Mouse (Mus musculus) retina, embryonic 14.5 days (tissue): Measurements from ENCODE around the gene Col2a1.

Experiments used
- DNase-seq: peaks from one replicate; pipeline ENCODE4 v3.0.0-alpha.2; 2015; ENCODE audit warnings: low spot score

Gene Col2a1

GRCm38 (mm10) chr15:98002991-98003821 lies 1.3 kb downstream of the Col2a1 start:
- peak; percentile 56 for DNase-seq

DNA sequence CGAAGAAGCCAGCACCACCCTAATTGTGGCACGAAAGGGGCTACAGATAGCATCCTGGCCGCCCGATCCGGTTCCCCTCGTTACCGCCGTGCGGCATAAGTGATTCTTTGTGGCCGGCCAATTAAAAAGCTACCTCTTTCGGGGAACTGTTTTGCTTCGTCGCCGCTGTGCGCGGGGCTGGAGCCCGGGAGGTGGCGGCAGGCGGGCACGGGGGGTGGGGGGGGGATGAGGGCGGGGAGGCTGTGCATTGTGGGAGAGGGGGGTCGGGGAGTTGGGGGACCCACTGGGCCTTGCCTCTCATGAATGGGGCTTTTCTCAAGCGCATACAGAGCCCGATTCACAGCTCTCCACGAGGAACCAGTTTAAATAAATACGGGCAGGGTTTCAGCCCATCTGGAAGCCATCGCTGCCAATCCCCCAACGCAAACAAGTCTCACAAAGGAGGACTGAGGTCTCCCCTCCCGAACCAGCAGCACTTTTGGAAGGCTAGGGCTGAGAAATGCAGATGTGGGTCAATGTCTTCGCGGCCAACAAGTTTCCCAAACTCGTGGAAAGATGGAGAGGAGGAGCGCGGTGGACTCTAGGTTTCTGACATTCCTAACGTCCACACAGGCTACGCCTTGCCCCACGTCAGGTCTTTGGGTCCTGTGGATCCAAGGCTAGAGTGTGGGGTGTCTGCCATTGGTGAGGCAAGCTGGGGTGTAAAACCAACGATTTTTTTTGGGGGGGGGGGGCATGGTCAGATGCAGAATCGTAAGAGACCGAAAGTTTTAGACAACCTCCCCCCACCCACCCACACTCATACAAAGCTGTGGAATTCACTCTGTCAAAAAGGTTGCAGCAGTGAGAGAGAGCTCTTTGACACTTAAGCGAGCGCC lies 2.1 kb downstream of the Col2a1 start:
- DNase-seq: peak; percentile 60

DNA sequence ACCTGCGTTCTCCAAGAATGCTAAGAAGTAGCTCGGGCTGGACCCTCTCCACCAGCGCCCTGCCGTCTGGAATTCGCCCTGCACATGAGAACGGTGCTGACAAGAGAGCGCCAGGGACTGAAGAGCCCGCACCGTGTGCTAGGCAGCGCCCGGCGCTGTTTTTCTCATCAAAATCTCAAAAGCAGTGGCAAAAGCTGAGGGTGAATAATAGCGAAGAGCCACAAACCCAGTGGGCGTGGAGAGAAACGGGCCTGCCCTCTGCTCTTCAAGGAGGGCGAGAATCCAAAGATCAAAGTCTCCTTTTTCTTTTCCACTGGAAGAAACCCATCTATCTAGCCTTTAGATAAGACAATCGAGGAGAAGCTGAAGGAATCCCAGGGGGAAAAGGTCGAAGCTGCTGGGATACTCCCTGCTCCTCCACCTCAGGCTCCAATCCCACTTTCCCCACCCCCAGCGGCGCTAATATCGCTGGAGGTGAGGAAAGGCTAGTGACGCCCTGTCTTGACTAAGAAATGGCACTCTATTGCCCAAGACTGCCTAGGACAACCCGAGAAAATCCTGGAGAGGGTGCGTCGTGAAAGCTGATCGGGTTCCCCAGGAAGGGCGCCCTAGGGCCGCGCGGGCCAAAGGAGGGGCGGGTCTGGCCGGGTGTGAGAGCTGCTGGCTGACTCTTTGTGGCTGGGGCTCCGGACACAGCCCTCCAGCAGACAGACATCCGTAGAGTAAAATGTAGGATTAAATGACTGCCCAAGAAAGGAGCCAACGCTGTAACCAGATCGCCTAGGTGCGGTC lies 3.0 kb downstream of the Col2a1 start:
- peak; percentile 55 for DNase-seq

GRCm38 (mm10) chr15:97999991-98000390 lies 4.5 kb downstream of the Col2a1 start:
- no peak for DNase-seq

- DNase-seq: no peak
Measured at GRCm38 (mm10) chr15:97999546-97999945, 4.9 kb downstream of the Col2a1 start.

DNA sequence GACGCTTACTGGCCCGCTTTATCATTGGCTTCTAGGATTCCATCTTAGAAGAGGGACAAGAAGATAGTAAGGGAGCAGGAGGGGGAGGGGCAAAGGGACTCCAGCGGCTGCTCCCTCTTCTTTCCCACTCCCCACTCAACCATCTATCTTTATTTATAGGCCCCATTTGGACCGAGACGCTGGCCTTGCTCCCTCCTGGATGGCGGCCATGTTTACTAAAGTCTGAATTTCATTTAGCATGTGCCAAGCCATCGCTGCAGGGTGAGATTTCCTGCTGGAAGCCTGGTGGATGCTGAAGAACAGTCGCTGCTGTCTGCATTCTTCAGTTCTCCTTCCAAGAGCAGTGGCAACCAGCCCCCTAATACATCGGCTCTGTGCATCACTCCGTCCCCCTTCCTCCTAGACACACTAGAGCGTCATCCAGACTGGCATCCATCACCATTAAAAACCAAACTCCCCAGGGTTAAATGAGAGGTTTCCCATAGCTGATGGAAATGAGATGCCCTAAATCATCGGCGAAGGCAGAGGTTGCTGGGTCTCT lies 7.7 kb downstream of the Col2a1 start:
- DNase-seq: no peak

GRCm38 (mm10) chr15:97992712-97993286 lies 11.7 kb downstream of the Col2a1 start:
- peak; percentile 98 for DNase-seq

DNA sequence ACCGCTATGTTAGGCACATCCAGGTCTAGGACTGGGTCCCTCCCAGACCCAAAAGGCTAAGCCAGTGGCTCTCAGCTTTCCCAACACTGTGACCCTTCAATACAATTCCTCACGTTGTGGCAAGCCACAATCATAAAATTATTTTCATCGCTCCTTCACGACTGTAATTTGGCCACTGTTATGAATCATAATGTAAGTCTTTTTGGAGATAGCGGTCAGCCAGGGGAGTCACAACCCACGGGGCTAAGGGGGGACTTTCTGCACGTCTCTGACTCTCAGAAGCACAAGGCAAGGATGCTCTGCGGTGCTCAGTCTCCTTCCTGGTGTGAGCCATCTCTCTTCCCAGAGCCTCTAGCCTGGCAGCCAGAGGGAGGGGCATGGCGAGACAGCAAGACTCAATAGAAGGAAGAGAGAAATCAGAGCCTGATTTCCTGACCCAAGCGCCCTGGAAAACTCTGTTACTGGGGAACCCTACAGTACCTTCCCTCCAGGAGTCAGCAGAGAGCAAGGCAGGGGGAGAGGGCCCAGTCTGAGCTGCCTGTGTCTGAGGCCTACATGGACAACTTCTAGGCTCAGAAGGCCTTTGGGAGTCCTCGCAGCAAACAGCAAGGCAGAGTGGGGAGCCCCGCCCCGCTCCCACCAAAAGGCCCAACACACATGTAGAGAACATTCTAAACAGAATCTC lies 12.3 kb downstream of the Col2a1 start:
- DNase-seq: no peak

DNA sequence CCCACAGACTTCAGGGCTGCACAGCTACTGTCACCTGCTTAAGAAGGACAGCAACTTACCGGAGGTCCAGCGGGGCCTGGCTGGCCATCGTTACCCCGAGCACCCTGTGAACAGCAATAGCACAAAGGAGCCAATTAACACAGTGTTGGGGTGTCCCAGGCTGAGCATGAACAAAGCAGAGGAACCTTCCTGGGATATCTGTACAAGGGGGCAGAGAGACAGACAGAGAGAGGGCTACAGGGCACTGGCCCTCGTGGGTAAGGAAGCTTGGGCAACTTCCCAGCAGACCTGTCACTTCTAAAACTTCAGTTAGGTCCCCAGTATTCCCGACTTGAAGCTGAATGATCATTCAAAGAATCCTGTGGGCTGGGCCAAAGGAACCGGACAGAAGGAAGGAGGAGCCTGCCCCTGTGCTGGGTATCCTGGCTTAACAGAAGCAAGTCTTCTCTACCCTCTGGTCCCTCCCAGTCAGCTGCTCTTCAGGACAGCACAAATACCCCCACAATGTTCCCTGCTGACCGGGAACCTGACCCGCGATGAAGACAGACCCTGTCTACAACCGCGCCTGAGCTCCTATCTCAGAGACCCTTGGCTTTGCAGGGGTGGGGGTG lies 13.1 kb downstream of the Col2a1 start:
- peak; percentile 29 for DNase-seq

- DNase-seq: no peak
Measured at GRCm38 (mm10) chr15:97990721-97991120, 13.8 kb downstream of the Col2a1 start.

DNA sequence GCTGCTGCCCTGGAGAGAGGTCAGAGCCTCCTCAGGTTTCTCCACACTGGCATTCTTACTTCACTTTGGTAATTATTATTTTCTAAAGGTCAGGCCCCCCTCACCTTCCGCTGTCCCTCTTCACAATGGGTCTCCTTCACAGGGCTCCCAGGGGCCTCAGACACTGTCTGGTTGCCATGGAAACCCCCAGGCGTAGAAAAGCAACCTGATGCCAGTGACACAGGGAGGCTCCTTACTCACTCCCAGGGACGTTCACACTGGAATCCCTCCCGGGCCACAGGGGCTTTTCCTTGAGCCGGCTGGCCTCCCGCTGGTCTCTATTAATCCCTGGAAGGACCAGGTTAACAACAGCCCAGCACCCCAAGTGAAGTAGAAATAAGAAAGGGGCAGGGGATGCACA lies 14.4 kb downstream of the Col2a1 start:
- peak; percentile 80 for DNase-seq

- DNase-seq: no peak
Measured at GRCm38 (mm10) chr15:97989544-97989943, 15.0 kb downstream of the Col2a1 start.

- DNase-seq: no peak
Measured at GRCm38 (mm10) chr15:97981560-97981959, 22.9 kb downstream of the Col2a1 start.

DNA sequence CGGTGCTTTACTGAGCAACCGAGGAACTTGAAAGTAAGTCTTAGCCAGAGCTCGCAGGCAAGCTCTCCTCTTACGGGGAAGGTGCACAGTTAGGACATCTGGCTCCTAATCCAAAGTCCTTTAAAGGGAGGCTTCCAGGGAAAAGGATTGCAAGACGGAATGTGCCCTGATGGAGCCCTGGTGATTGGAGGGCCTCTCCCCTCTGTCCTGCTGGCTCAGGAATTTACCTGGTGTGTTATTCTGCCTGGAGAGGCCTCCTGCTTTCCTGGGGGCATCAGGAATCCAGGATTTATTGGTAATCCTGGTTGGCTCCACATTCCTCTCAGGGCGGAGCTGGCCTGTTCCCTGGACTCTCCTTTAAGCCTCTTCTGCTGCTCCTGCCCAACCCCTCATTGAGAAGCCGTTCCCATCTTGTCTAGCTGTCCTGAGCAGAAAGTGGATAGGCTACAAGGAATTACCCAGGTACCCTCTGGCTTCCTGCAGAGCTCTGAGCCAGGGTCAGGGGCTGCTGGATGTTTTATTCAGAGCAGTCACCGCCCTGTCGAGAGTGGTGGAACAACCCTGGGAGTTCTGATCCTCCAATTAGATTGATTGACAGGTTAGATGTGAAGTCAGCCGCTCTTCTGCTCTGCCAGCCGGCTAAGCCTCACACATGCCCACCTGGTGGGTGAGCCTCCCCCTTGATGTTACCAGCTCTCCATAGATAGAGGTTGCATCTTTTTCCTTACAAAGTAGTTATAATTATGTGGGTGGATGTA lies 31.1 kb downstream of the Col2a1 start:
- no peak for DNase-seq

GRCm38 (mm10) chr15:97972580-97972979 lies 31.9 kb downstream of the Col2a1 start:
- DNase-seq: no peak

DNA sequence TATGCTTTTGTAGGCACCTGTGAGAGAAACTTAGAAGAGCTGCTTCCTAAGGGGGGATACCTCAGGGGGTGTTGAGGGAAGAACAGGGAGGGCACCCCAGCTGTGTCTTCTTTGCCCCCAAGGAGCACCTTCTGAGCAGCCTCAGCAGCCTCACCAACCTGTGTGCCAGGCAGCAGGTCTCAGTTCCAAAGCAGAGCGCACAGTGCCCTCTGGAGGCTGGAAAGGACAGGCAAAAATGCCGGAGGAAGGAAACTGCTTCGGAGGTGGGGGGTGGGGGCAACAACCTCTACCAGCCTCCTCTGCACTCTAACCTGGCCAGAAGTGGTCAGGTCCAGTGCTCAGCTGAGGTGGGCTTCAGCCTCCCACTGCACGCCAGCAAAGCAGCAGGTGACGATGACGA lies 34.2 kb downstream of the Col2a1 start:
- DNase-seq: no peak

- no peak for DNase-seq
Measured at GRCm38 (mm10) chr15:97965311-97966045, 39.0 kb downstream of the Col2a1 start.

- DNase-seq: no peak
Measured at GRCm38 (mm10) chr15:97964836-97965187, 39.7 kb downstream of the Col2a1 start.
